26 mouse cellular contexts compared by ENCODE assay signal in genomic region chr6:99532458-99532857, GRCm38 (mm10). TPM values are rescaled to one million over a fixed set of nuclear protein-coding genes. Genes with fewer than 3 reads are reported as not detected.
DNase-seq lines count a peak whose midpoint lies in the region; ATAC-seq lines count a peak whose summit lies in the region.
"Had no signal": no experiment of that assay in that cellular context is flagged by ENCODE, and none has a peak within 500 bp of the region (broad histone marks: within the 10 kb centered on the region; RNA-seq: fewer than 3 reads in every experiment).

No protein-coding gene starts in this region.

- DNase-seq in heart, embryonic 10.5 days (ENCODE audit: low spot score), result no peak
- no peak for DNase-seq in heart, postnatal 4 days
- DNase-seq in 416B (ENCODE audit: low read depth), result peak; percentile 22
- no peak for DNase-seq in layer of hippocampus, postnatal 36 days
- DNase-seq: adrenal gland, adult 2 months; adrenal gland, postnatal 14 days; cerebellum, adult 11 months; cerebellum, adult 2 months; cerebellum, adult 9-11 months; cerebellum, postnatal 25 days; embryo, embryonic 11 days; forebrain, postnatal 0 days; gastrocnemius, adult 2 months; gastrocnemius, postnatal 14 days; heart, postnatal 10 days; heart, postnatal 36 days had no signal

- H3K9me3 ChIP-seq in heart, embryonic 10.5 days, result peaks cover under 1% of the 10 kb centered on the region; the same call in 1 of the 2 replicates
- H3K9me3 ChIP-seq: heart, embryonic 15.5 days had no signal

- peak; percentile 39; the same call in 1 of the 2 replicates for ATAC-seq in megakaryocyte, adult 5-6 weeks (ENCODE audit: poor library complexity, severe bottlenecking)
- no peak for ATAC-seq in erythroid progenitor cell, adult 5-6 weeks (replicated peaks; ENCODE audit: low FRiP score, poor library complexity, severe bottlenecking)
- ATAC-seq: CD4-positive, CD25-positive, alpha-beta regulatory T cell, adult 4 months; forebrain, embryonic 14.5 days; forebrain, postnatal 0 days; hindbrain, postnatal 0 days; inflammation-experienced regulatory T-cells, adult 6 months; intestine, embryonic 16.5 days had no signal

- 0 out of 2 replicates have a peak overlapping the region, but pooled peaks have one; percentile 16 for H3K27ac ChIP-seq in heart, embryonic 10.5 days
- H3K27ac ChIP-seq: gastrocnemius, adult 2 months; heart, embryonic 15.5 days; hindbrain, embryonic 14.5 days; hindbrain, postnatal 0 days had no signal

- 0 out of 2 replicates have a peak, but pooled peaks cover 5% of the 10 kb centered on the region for H3K4me1 ChIP-seq in heart, embryonic 10.5 days
- H3K4me1 ChIP-seq: heart, embryonic 12.5 days; heart, embryonic 15.5 days had no signal

- H3K4me3 ChIP-seq in heart, embryonic 10.5 days, result no peak overlapping the region
- H3K4me3 ChIP-seq: gastrocnemius, adult 2 months; heart, embryonic 12.5 days; heart, embryonic 15.5 days had no signal

- WGBS in heart, embryonic 10.5 days, result 83% methylated on average over 4 of the region's 4 CpGs

- H3K36me3 ChIP-seq in heart, embryonic 10.5 days, result peaks cover under 1% of the 10 kb centered on the region; the same call in 1 of the 2 replicates
- H3K36me3 ChIP-seq: heart, embryonic 15.5 days had no signal

- H3K27me3 ChIP-seq in heart, embryonic 10.5 days (ENCODE audit: insufficient read depth, poor library complexity, severe bottlenecking), result no peaks in the 10 kb centered on the region
- H3K27me3 ChIP-seq: heart, embryonic 12.5 days; heart, embryonic 15.5 days had no signal

RNA-seq across cellular contexts. Expression of gene Foxp1, which starts 9.9 kb away (rescaled TPM):
- polyA plus RNA-seq in heart, embryonic 10.5 days (2016; fragmentation: Nextera tagmentation; extraction: Ambion mirVana), result 79.9 and 99.3 TPM in 2 replicates
- 10 to 100 TPM; 66.1 to 67.0 TPM for total RNA-seq in heart, postnatal 4 days (2021)
- 85.2 and 92.7 TPM in 2 replicates for total RNA-seq in megakaryocyte, adult 5-6 weeks (2015)
- total RNA-seq in megakaryocyte, adult 5-6 weeks (2017), result 59.5 and 68.6 TPM in 2 replicates
- total RNA-seq in layer of hippocampus, postnatal 36 days (2021), result 10 to 100 TPM; 82.4 to 85.4 TPM
- total RNA-seq in erythroid progenitor cell, adult 5-6 weeks (2015; ENCODE audit: low replicate concordance), result 34.4 and 43.6 TPM in 2 replicates
- 14.7 and 40.8 TPM in 2 replicates for total RNA-seq in erythroid progenitor cell, adult 5-6 weeks (2017; ENCODE audit: low replicate concordance)
